Mouse (Mus musculus) thymus, postnatal 10 days (tissue): ENCODE results near the gene Cdk2.

ENCODE experiments used
- DNase-seq, 2 experiments: peaks; one replicate each; pipeline ENCODE4 v3.0.0; 2021; ENCODE audit warnings: low spot score in 2 of 2

The Cdk2 gene

GRCm38 (mm10) chr10:128655254-128655653 lies 49.6 kb downstream of the Cdk2 start:
- DNase-seq, result no peak

DNA sequence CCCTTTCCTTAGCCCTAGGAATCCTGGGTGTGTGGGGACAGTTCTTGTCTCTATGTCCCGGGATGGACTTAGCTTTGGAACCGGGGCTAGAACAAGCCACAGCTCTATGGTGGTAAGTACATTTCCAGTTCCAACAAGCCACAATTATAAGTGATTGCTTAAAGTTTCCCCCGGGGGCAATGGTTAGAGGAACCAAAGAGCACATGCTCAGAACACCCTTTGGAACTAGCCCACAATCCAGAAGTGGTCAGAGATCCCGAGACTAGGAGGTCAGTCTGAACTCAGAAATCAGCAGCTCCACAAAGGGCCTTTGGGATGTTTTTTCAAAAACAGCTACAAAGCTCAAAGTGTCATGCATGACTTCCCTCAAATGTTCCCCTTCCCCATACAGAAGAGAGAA lies 51.0 kb downstream of the Cdk2 start:
- no peak for DNase-seq
